Comparison of ENCODE assay signal across 8 mouse cellular contexts in the genomic region with DNA sequence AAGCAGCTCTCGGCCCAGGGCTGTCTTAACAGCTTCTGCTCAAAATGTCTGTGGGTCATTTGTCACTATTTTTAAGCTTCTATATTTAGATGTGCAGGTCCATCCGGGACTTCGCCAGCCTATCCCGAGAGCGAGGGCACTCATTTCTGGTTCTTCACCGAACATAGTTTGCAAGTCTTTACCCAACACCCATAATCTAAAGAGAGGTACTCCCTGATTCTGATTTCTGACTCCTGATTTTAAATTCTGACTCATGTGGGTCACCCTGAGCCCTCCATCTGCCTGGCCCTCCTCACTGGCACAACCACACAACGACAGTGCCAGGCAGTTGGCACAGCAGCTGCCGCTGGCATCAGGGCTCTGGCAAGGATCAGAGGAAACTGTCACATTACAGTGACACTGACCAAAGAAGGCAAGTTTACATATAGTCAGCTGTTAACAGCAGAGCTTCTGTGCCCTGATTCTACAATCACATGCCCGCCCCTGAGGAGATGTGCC.
DNase-seq lines count a peak whose midpoint lies in the region; ATAC-seq lines count a peak whose summit lies in the region.

No protein-coding gene starts in this region.

- ATAC-seq in forebrain, embryonic 15.5 days (replicated peaks), result peak; percentile 83
- no peak for ATAC-seq in forebrain, embryonic 11.5 days (replicated peaks; ENCODE audit: low FRiP score)
- ATAC-seq in neural tube, embryonic 15.5 days (ENCODE audit: low FRiP score), result peak; percentile 63
- no peak for ATAC-seq in midbrain, embryonic 11.5 days (ENCODE audit: low FRiP score)

- peak overlapping the region; percentile 58 for H3K27ac ChIP-seq in forebrain, embryonic 15.5 days (replicated peaks)
- H3K27ac ChIP-seq in forebrain, embryonic 11.5 days (ENCODE audit: low read depth, low read length), result no peak overlapping the region
- H3K27ac ChIP-seq in neural tube, embryonic 15.5 days (replicated peaks), result peak overlapping the region; percentile 54
- H3K27ac ChIP-seq in midbrain, embryonic 11.5 days (ENCODE audit: low read depth, low read length), result no peak overlapping the region

- no peaks in the 10 kb centered on the region for H3K36me3 ChIP-seq in forebrain, embryonic 15.5 days
- H3K36me3 ChIP-seq in forebrain, embryonic 11.5 days (ENCODE audit: control insufficient read depth, insufficient read depth, low read length), result no peaks in the 10 kb centered on the region
- no peaks in the 10 kb centered on the region for H3K36me3 ChIP-seq in neural tube, embryonic 15.5 days
- no peaks in the 10 kb centered on the region for H3K36me3 ChIP-seq in midbrain, embryonic 11.5 days (ENCODE audit: control insufficient read depth, insufficient read depth, low read length)

- H3K27me3 ChIP-seq in forebrain, embryonic 15.5 days, result no peaks in the 10 kb centered on the region
- H3K27me3 ChIP-seq in forebrain, embryonic 11.5 days (ENCODE audit: control insufficient read depth, insufficient read depth, low read length), result no peaks in the 10 kb centered on the region
- no peaks in the 10 kb centered on the region for H3K27me3 ChIP-seq in neural tube, embryonic 15.5 days (replicated peaks)
- H3K27me3 ChIP-seq in midbrain, embryonic 11.5 days (ENCODE audit: control insufficient read depth, insufficient read depth, low read length), result no peaks in the 10 kb centered on the region

- no peak overlapping the region for H3K4me3 ChIP-seq in forebrain, embryonic 15.5 days
- H3K4me3 ChIP-seq in forebrain, embryonic 11.5 days (ENCODE audit: low read depth, low read length), result no peak overlapping the region
- no peak overlapping the region for H3K4me3 ChIP-seq in neural tube, embryonic 15.5 days (replicated peaks)
- no peak overlapping the region for H3K4me3 ChIP-seq in midbrain, embryonic 11.5 days (ENCODE audit: low read depth, low read length)

- intact Hi-C loops in heart, postnatal 25 days (cut with DNase I), result loop anchor here (1.0 kb wide), 1 partner anchor 35 kb away; no protein-coding TSS in a partner anchor

- H3K4me2 ChIP-seq in forebrain, embryonic 15.5 days (replicated peaks), result no peak overlapping the region
- H3K4me2 ChIP-seq in forebrain, embryonic 11.5 days (ENCODE audit: low read depth, low read length, severe bottlenecking), result no peak overlapping the region
- no peak overlapping the region for H3K4me2 ChIP-seq in neural tube, embryonic 15.5 days
- H3K4me2 ChIP-seq in midbrain, embryonic 11.5 days, result no peak overlapping the region

- peaks cover 19% of the 10 kb centered on the region for H3K4me1 ChIP-seq in forebrain, embryonic 15.5 days
- no peaks in the 10 kb centered on the region for H3K4me1 ChIP-seq in forebrain, embryonic 11.5 days (replicated peaks; ENCODE audit: control insufficient read depth, insufficient read depth, low read length)
- H3K4me1 ChIP-seq in neural tube, embryonic 15.5 days, result peaks cover 4% of the 10 kb centered on the region; the same call in 1 of the 2 replicates
- H3K4me1 ChIP-seq in midbrain, embryonic 11.5 days (ENCODE audit: control insufficient read depth, insufficient read depth, low read length), result peaks cover 3% of the 10 kb centered on the region; the same call in 1 of the 2 replicates

- H3K9ac ChIP-seq in forebrain, embryonic 15.5 days (replicated peaks), result no peak overlapping the region
- no peak overlapping the region for H3K9ac ChIP-seq in forebrain, embryonic 11.5 days (ENCODE audit: low read length)
- H3K9ac ChIP-seq in neural tube, embryonic 15.5 days (replicated peaks), result no peak overlapping the region
- H3K9ac ChIP-seq in midbrain, embryonic 11.5 days (ENCODE audit: low read length), result no peak overlapping the region

- no peaks in the 10 kb centered on the region for H3K9me3 ChIP-seq in forebrain, embryonic 15.5 days
- H3K9me3 ChIP-seq in forebrain, embryonic 11.5 days (ENCODE audit: control insufficient read depth, low read length), result no peaks in the 10 kb centered on the region
- H3K9me3 ChIP-seq in neural tube, embryonic 15.5 days (replicated peaks), result no peaks in the 10 kb centered on the region
- H3K9me3 ChIP-seq in midbrain, embryonic 11.5 days (ENCODE audit: control insufficient read depth, low read length), result no peaks in the 10 kb centered on the region

- 72% methylated on average over 9 of the region's 9 CpGs for WGBS in forebrain, embryonic 15.5 days
- 87% methylated on average over 9 of the region's 9 CpGs for WGBS in forebrain, embryonic 11.5 days
- 83% methylated on average over 9 of the region's 9 CpGs for WGBS in neural tube, embryonic 15.5 days
- 92% methylated on average over 9 of the region's 9 CpGs for WGBS in midbrain, embryonic 11.5 days

- DNase-seq in forebrain, embryonic 11.5 days (ENCODE audit: low spot score), result no peak
- peak; percentile 74 for DNase-seq in adrenal gland, adult 8-10 months
- peak; percentile 54 to 70 for DNase-seq in frontal cortex, adult 2 months (ENCODE audit: extremely low spot score in 1 of 2, low spot score in 1 of 2)
- peak; percentile 54 for DNase-seq in heart, postnatal 25 days (ENCODE audit: low spot score)
- no peak for DNase-seq in urinary bladder, postnatal 25 days (ENCODE audit: low spot score)
- DNase-seq in midbrain, embryonic 11.5 days (ENCODE audit: low spot score, missing footprints), result no peak

Comparison
In these comparisons a context has a peak if more than half of its experiments do, and no peak if none do; other contexts are left out.
1. ATAC-seq: peak in forebrain, embryonic 15.5 days (single experiment) and neural tube, embryonic 15.5 days (single experiment); none in forebrain, embryonic 11.5 days (single experiment) and midbrain, embryonic 11.5 days (single experiment).
2. H3K27ac ChIP-seq: peak in forebrain, embryonic 15.5 days (single experiment) and neural tube, embryonic 15.5 days (single experiment); none in forebrain, embryonic 11.5 days (single experiment) and midbrain, embryonic 11.5 days (single experiment).
3. DNase-seq: peak in adrenal gland, adult 8-10 months (single experiment), frontal cortex, adult 2 months (2 of 2) and heart, postnatal 25 days (single experiment); none in forebrain, embryonic 11.5 days (single experiment), urinary bladder, postnatal 25 days (single experiment) and midbrain, embryonic 11.5 days (single experiment).